Mouse (Mus musculus) thymus, adult 2 months (tissue): Measurements from ENCODE around the gene Gm10309. TPM values are rescaled to one million over a fixed set of nuclear protein-coding genes. Genes with fewer than 3 reads are reported as not detected.

ENCODE experiments used
- DNase-seq: peaks from one replicate; pipeline ENCODE4 v3.0.0; 2021
- H3K27ac ChIP-seq: fragments of 200-500 bp; 2 replicates; pipeline ENCODE4 v1.5.1; 2012; ENCODE audit warnings: low read length, control low read depth; ENCODE audit not compliant: control insufficient read depth, insufficient read depth
- H3K27me3 ChIP-seq: fragments of 200-500 bp; 2 replicates; pipeline ENCODE4 v1.6.1; 2012; ENCODE audit warnings: mild to moderate bottlenecking, low read length, moderate library complexity, mixed read lengths; ENCODE audit not compliant: control insufficient read depth, insufficient read depth
- H3K36me3 ChIP-seq: fragments of 200-500 bp; 2 replicates; pipeline ENCODE4 v1.6.1; 2012; ENCODE audit warnings: mild to moderate bottlenecking, low read length, moderate library complexity; ENCODE audit not compliant: control insufficient read depth, insufficient read depth
- H3K4me1 ChIP-seq: fragments of 200-500 bp; replicated peaks from 2 replicates; pipeline ENCODE4 v1.6.1; 2012; ENCODE audit warnings: low read length; ENCODE audit not compliant: control insufficient read depth, insufficient read depth
- H3K4me3 ChIP-seq: fragments of 200-500 bp; 2 replicates; pipeline ENCODE4 v1.5.1; 2012; ENCODE audit warnings: mild to moderate bottlenecking, low read length, control low read depth, moderate library complexity; ENCODE audit not compliant: control insufficient read depth, insufficient read depth
- CTCF ChIP-seq: fragments of 200-500 bp; IDR thresholded peaks from 2 replicates; pipeline ENCODE4 v1.5.1; 2012; ENCODE audit warnings: mild to moderate bottlenecking, control low read depth, low read length, moderate library complexity, borderline replicate concordance; ENCODE audit not compliant: control insufficient read depth, poor library complexity, insufficient read depth; ENCODE audit errors: extremely low read depth
- POLR2A ChIP-seq: fragments of 200-500 bp; IDR thresholded peaks from 2 replicates; pipeline ENCODE4 v1.6.1; 2012; ENCODE audit warnings: mild to moderate bottlenecking, low read length, control low read depth, moderate library complexity; ENCODE audit not compliant: control insufficient read depth, poor library complexity, insufficient read depth; ENCODE audit errors: extremely low read depth
- WGBS: fragments of 180-500 bp; shearing (Covaris S2); methylation state at CpG from one replicate; pipeline ENCODE4 v1.1.7; 2018; 5-methylcytosine and 5-hydroxymethylcytosine counted together
- polyA plus RNA-seq: library from polyadenylated mRNA; depleted of rRNA; stranded (reverse); fragments of >200 nt; gene quantifications from 2 replicates; pipeline ENCODE4 v1.2.3, GENCODE M21; 2012; rRNA removed

Gm10309 gene
- not detected in 2 replicates for polyA plus RNA-seq

- H3K27me3 ChIP-seq, result no peaks in the 10 kb centered on the region
- H3K36me3 ChIP-seq, result no peaks in the 10 kb centered on the region
- WGBS, result 99% methylated on average over 8 of the region's 8 CpGs
- H3K27ac ChIP-seq, result no peak within 1 kb of the TSS
- TF ChIP-seq CTCF, result no peak
- no peak for TF ChIP-seq POLR2A
- no peaks in the 10 kb centered on the region for H3K4me1 ChIP-seq
- H3K4me3 ChIP-seq, result no peak within 1 kb of the TSS
- no peak for DNase-seq
These were observed at the start of gene Gm10309 for GRCm38 (mm10) chr17:86505183-86505631. Gm10309 (minus strand) TSS chr17:86505232.

- no peak for DNase-seq
These were observed 47.0 kb upstream of the Gm10309 start for GRCm38 (mm10) chr17:86551995-86552394.

DNA sequence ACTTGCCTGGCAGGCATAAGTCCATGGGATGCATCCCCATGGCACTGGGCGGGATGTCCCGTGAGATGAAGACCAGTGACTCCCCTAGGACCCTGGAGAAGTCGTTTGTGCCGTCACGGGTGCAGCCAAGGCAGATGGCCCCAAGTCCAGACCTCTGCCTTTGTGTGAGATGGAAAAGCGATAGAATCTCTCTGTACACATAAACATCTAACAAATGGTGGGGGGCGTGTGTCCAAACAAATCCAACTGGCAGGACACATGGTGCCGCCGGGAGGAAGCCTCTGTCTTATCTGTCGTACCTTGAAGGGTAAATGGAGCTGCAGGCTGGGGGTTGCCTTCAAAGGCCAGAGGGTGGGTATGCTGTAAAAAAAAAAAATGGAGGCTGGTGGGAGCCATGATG, 46.5 kb upstream of the Gm10309 start:
- Histone ChIP-seq H3K4me1 (no peaks in the 10 kb centered on the region), H3K36me3 (no peaks in the 10 kb centered on the region), H3K27me3 (no peaks in the 10 kb centered on the region), H3K27ac (no peak overlapping the region), H3K4me3 (no peak overlapping the region)
- TF ChIP-seq CTCF (no peak), POLR2A (no peak)
- DNase-seq, result no peak
- 96% methylated on average over 10 of the region's 10 CpGs for WGBS

More at GRCm38 (mm10) chr17:86551995-86552394, 47.0 kb upstream of the Gm10309 start:
- Histone ChIP-seq H3K4me3 (no peak overlapping the region), H3K36me3 (no peaks in the 10 kb centered on the region), H3K27ac (no peak overlapping the region), H3K27me3 (no peaks in the 10 kb centered on the region), H3K4me1 (no peaks in the 10 kb centered on the region)
- TF ChIP-seq POLR2A (no peak), CTCF (no peak)
- WGBS, result 93% methylated on average over 6 of the region's 6 CpGs

DNA sequence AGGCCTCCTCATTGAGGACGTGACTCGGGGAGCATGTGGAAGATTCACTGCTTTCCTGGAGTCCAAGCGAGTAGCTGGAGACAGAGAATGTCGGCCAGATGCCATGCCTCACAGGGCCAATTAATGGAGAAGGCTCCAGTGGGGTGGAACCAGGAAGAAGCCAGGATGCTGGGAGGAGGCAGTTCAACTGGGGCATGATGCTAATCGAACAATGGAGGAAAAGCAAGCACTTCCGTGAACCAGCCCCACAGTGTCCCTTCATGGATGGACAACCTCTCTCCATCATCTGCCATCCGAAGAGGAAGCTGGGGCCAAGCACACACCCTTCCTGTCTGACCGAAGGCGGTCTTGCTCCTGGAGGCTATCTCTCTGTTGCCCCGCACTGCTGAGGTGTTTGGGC, 44.1 kb upstream of the Gm10309 start:
- Histone ChIP-seq H3K36me3 (no peaks in the 10 kb centered on the region), H3K27ac (no peak overlapping the region), H3K4me3 (no peak overlapping the region), H3K27me3 (no peaks in the 10 kb centered on the region), H3K4me1 (no peaks in the 10 kb centered on the region)
- TF ChIP-seq CTCF (no peak), POLR2A (no peak)
- no peak for DNase-seq
- 97% methylated on average over 10 of the region's 10 CpGs for WGBS

GRCm38 (mm10) chr17:86546529-86546928, 41.5 kb upstream of the Gm10309 start:
- Histone ChIP-seq H3K4me3 (no peak overlapping the region), H3K4me1 (no peaks in the 10 kb centered on the region), H3K36me3 (no peaks in the 10 kb centered on the region), H3K27ac (no peak overlapping the region), H3K27me3 (no peaks in the 10 kb centered on the region)
- WGBS, result 96% methylated on average over 7 of the region's 7 CpGs
- no peak for TF ChIP-seq POLR2A
- no peak for TF ChIP-seq CTCF
- DNase-seq, result no peak

- H3K4me3 ChIP-seq, result no peak overlapping the region
- H3K4me1 ChIP-seq, result no peaks in the 10 kb centered on the region; the same call in 1 of the 2 replicates
- TF ChIP-seq POLR2A, result no peak
- TF ChIP-seq CTCF, result no peak
- no peak for DNase-seq
- H3K36me3 ChIP-seq, result no peaks in the 10 kb centered on the region
- no peak overlapping the region for H3K27ac ChIP-seq
- WGBS, result 95% methylated on average over 18 of the region's 18 CpGs
- H3K27me3 ChIP-seq, result no peaks in the 10 kb centered on the region
These were observed 34.9 kb upstream of the Gm10309 start for GRCm38 (mm10) chr17:86539881-86540430.

- TF ChIP-seq POLR2A, result no peak
- TF ChIP-seq CTCF, result no peak
- Histone ChIP-seq H3K4me3 (no peak overlapping the region), H3K4me1 (no peaks in the 10 kb centered on the region; the same call in 1 of the 2 replicates), H3K27ac (no peak overlapping the region), H3K36me3 (no peaks in the 10 kb centered on the region), H3K27me3 (no peaks in the 10 kb centered on the region)
- peak; percentile 78 for DNase-seq
- 41% methylated on average over 22 of the region's 22 CpGs for WGBS
These were observed 31.0 kb upstream of the Gm10309 start for GRCm38 (mm10) chr17:86535827-86536656.
